Mouse (Mus musculus) embryonic facial prominence, embryonic 12.5 days (tissue): Measurements from ENCODE around the gene Dock6. TPM values are rescaled to one million over a fixed set of nuclear protein-coding genes. Genes with fewer than 3 reads are reported as not detected.

ENCODE experiments used
- ATAC-seq: fragments of 200-750 bp; cut with Nextera tagmentation; 2 replicates; pipeline ENCODE4 v1.8.0; 2017; ENCODE audit not compliant: insufficient number of reproducible peaks, insufficient read depth, low FRiP score, low TSS enrichment
- H3K27ac ChIP-seq: fragments of 300-500 bp; sonication (generic); 2 replicates; pipeline ENCODE4 v1.5.1; 2016; ENCODE audit warnings: mild to moderate bottlenecking
- H3K27me3 ChIP-seq: fragments of 300-500 bp; sonication (generic); 2 replicates; pipeline ENCODE4 v1.6.1; 2016; ENCODE audit warnings: mild to moderate bottlenecking, moderate library complexity
- H3K36me3 ChIP-seq: fragments of 300-500 bp; sonication (generic); 2 replicates; pipeline ENCODE4 v1.6.1; 2016; ENCODE audit warnings: mild to moderate bottlenecking
- H3K4me1 ChIP-seq: fragments of 300-500 bp; sonication (generic); 2 replicates; pipeline ENCODE4 v1.6.1; 2016
- H3K4me2 ChIP-seq: fragments of 300-500 bp; sonication (generic); replicated peaks from 2 replicates; pipeline ENCODE4 v1.6.1; 2016; ENCODE audit warnings: mild to moderate bottlenecking, moderate library complexity
- H3K4me3 ChIP-seq: fragments of 300-500 bp; sonication (generic); 2 replicates; pipeline ENCODE4 v1.5.1; 2016; ENCODE audit warnings: mild to moderate bottlenecking
- H3K9ac ChIP-seq: fragments of 300-500 bp; sonication (generic); 2 replicates; pipeline ENCODE4 v1.6.1; 2016; ENCODE audit warnings: mild to moderate bottlenecking, moderate library complexity
- H3K9me3 ChIP-seq: fragments of 300-500 bp; sonication (generic); 2 replicates; pipeline ENCODE4 v1.6.1; 2016; ENCODE audit warnings: mild to moderate bottlenecking, moderate library complexity
- WGBS: fragments of 180-500 bp; shearing (Covaris S2); methylation state at CpG from one replicate; pipeline ENCODE4 v1.1.7; 2016; 5-methylcytosine and 5-hydroxymethylcytosine counted together
- polyA plus RNA-seq: library from polyadenylated mRNA; unstranded; fragments of >200 nt; fragmentation: Nextera tagmentation; extraction: Ambion mirVana; gene quantifications from 2 replicates; pipeline ENCODE4 v1.2.1, GENCODE M21; 2016

Gene Dock6
- polyA plus RNA-seq, 1 experiment from 2014 or later = 30.8 TPM

DNA sequence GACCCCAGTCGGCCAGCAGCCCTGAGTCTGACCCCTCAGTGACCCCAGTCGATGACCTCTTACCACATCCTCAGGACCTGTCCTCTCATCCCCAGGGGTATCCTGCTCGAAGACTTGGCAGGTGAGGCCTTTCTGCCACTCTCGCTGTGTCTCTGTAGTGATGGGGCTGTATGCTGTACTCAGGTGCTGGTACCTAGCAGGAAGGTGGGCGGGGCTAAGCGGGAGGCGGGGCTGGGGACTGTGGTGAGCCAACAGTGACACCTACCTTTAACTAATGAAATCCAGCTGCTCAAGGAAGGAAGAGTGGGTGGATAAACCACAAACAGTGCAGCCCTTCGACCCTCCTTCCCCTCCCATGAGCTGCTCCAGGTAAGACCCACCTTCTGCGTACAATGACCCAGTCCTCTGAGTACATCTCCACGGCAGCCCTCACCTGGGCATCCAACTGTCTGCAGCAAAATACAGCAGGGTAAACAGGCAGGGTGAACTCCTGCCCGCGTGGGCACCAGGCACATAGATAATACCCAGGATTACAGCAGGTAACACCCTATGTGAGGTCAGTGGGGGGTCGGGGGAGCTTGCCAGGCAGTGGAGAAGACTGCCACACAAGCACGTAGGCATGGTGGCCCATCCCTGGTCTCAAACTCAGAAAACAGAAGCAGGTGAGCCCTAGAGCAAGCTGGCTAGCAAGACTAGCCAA is 6.9 kb downstream of the Dock6 start:
- no peak overlapping the region for H3K4me2 ChIP-seq
- H3K9ac ChIP-seq = 0 out of 2 replicates have a peak overlapping the region, but pooled peaks have one; percentile 24
- H3K4me3 ChIP-seq = no peak overlapping the region
- H3K27me3 ChIP-seq = no peaks in the 10 kb centered on the region
- H3K27ac ChIP-seq = no peak overlapping the region
- peaks cover 28% of the 10 kb centered on the region for H3K36me3 ChIP-seq
- WGBS = 39% methylated on average over 14 of the region's 14 CpGs
- no peak for ATAC-seq
- no peaks in the 10 kb centered on the region for H3K9me3 ChIP-seq
- H3K4me1 ChIP-seq = peaks cover 29% of the 10 kb centered on the region

DNA sequence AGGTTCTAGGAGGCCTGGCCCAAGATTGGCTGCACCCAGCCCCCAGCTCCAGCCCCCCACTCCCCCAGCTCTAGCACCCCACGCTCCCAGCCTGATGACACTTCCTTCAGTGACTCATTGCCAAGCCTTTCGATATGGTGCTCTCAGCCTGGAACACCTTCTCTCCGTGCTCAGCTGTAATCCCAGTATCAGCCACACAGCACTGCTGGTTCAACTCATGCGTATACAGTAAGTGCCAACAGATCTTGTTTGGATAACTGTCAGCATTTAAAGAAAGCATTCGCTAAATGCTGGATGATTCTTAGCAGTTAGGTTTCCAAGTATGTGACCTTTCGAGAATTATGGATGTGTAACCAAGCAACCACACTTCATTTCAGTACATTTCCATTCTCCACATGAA is 9.3 kb downstream of the Dock6 start:
- Histone ChIP-seq H3K9me3 (no peaks in the 10 kb centered on the region), H3K36me3 (peaks cover 42% of the 10 kb centered on the region), H3K27ac (no peak overlapping the region), H3K4me3 (no peak overlapping the region), H3K4me2 (no peak overlapping the region), H3K9ac (no peak overlapping the region), H3K4me1 (peaks cover 21% of the 10 kb centered on the region), H3K27me3 (no peaks in the 10 kb centered on the region)
- ATAC-seq = no peak
- 78% methylated on average over 6 of the region's 6 CpGs for WGBS

GRCm38 (mm10) chr9:21842391-21842790 is 10.0 kb downstream of the Dock6 start:
- H3K27me3 ChIP-seq = no peaks in the 10 kb centered on the region
- H3K9ac ChIP-seq = no peak overlapping the region
- no peak overlapping the region for H3K27ac ChIP-seq
- no peak overlapping the region for H3K4me3 ChIP-seq
- no peaks in the 10 kb centered on the region for H3K9me3 ChIP-seq
- H3K4me1 ChIP-seq = peaks cover 14% of the 10 kb centered on the region
- peaks cover 49% of the 10 kb centered on the region for H3K36me3 ChIP-seq
- no peak for ATAC-seq
- WGBS = 46% methylated on average over 5 of the region's 5 CpGs
- H3K4me2 ChIP-seq = no peak overlapping the region

DNA sequence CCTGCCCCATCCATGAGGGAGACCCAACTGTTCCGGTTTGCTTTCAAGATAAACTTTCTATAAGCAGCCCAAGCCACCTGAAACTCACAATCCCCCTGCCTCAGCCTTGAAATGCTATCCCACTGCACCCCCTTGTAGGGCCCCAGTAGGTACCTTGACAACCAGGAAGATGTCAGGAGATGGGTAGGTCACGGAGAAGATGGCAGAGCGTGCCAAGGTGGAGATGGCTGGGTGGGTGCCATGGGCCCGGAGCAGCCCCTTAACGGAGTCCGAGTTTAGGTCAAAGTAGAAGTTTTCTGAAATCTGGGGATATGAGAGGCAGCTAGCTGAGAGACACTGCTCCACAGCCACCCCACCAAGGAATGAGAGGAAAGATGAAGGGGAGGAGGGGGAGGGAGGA is 11.1 kb downstream of the Dock6 start:
- peaks cover 58% of the 10 kb centered on the region for H3K36me3 ChIP-seq
- H3K27ac ChIP-seq = no peak overlapping the region
- 91% methylated on average over 6 of the region's 6 CpGs for WGBS

DNA sequence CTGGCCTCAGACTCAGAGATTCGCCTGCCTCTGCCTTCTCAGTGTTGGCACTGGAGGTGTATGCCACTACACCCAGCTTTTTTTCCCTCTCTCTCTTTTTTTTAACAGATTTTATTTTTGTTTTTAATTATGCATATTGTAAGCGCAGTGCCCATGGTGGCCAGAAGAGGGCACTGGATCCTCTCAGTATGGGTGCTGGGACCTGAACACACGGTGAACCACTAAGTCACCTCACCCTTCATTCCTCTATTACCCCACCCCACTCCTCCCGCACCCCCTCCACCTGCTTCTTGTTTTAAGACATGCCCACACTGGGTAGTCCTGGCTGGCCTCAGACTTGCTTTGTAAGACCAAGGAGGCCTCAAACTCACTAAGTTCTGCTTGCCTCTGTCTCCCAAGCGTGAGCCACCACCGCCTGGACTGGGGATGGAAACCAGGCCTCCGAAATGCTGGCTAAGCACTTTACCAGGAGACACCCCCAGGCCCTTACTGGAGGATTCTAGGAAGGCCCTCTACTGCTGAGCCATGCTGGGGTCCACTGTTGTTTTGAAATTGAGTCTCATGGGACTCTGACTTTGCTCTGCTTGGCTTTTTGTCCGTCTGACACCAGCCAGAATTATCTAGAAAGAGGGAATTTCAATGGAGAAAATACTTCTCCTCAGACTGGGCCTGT is 12.2 kb downstream of the Dock6 start:
- ATAC-seq = no peak
- no peaks in the 10 kb centered on the region for H3K4me1 ChIP-seq
- H3K9ac ChIP-seq = no peak overlapping the region
- H3K36me3 ChIP-seq = peaks cover 59% of the 10 kb centered on the region
- H3K9me3 ChIP-seq = no peaks in the 10 kb centered on the region
- H3K27me3 ChIP-seq = no peaks in the 10 kb centered on the region
- no peak overlapping the region for H3K4me3 ChIP-seq
- H3K4me2 ChIP-seq = no peak overlapping the region
- no peak overlapping the region for H3K27ac ChIP-seq
- WGBS = 59% methylated on average over 8 of the region's 8 CpGs

More for the DNA sequence above, 11.1 kb downstream of the Dock6 start:
- H3K4me2 ChIP-seq = no peak overlapping the region
- H3K4me3 ChIP-seq = no peak overlapping the region
- H3K9me3 ChIP-seq = no peaks in the 10 kb centered on the region
- peaks cover 4% of the 10 kb centered on the region for H3K4me1 ChIP-seq
- no peaks in the 10 kb centered on the region for H3K27me3 ChIP-seq
- ATAC-seq = no peak
- H3K9ac ChIP-seq = no peak overlapping the region

GRCm38 (mm10) chr9:21837690-21838089 is 14.7 kb downstream of the Dock6 start:
- Histone ChIP-seq H3K9me3 (no peaks in the 10 kb centered on the region), H3K9ac (no peak overlapping the region), H3K36me3 (peaks cover 54% of the 10 kb centered on the region), H3K27ac (no peak overlapping the region), H3K27me3 (no peaks in the 10 kb centered on the region), H3K4me2 (no peak overlapping the region), H3K4me3 (no peak overlapping the region), H3K4me1 (no peaks in the 10 kb centered on the region)
- ATAC-seq = no peak
- WGBS = 88% methylated on average over 2 of the region's 2 CpGs

DNA sequence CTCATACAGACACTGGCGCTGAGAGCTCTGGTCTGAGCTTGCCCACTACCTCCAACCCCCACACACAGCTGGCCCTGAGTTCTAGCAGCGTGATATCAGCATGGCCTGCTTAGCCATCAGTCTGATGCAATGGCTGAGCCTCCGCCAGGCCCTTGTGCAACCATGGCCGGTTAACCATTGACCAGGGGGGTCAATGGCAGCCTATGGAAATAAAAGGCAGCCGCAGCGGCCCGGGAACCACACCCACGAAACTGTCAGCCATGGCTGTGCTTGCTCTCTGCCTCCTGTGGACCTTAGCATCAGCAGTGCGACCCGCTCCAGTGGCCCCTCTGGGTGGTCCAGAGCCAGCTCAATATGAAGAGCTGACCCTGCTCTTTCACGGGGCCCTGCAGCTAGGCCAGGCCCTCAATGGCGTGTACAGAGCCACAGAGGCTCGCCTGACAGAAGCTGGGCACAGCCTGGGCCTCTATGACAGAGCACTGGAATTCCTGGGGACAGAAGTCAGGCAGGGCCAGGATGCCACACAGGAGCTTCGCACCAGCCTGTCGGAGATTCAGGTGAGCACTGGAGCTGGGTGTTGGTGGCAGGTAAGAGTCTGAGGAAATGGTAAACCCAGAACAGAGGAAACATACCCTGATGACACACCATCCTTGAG is 17.1 kb downstream of the Dock6 start, which contains the start of gene Angptl8:
Gene Angptl8 (plus strand): TSS at position 253 of the 655 bp plus-strand sequence.
- WGBS = 83% methylated on average over 15 of the region's 15 CpGs
- Histone ChIP-seq H3K4me1 (no peaks in the 10 kb centered on the region), H3K9ac (no peak within 1 kb of the TSS), H3K27me3 (no peaks in the 10 kb centered on the region), H3K4me2 (no peak within 1 kb of the TSS), H3K36me3 (peaks cover 66% of the 10 kb centered on the region), H3K4me3 (no peak within 1 kb of the TSS), H3K27ac (no peak within 1 kb of the TSS), H3K9me3 (no peaks in the 10 kb centered on the region)
- no peak for ATAC-seq

DNA sequence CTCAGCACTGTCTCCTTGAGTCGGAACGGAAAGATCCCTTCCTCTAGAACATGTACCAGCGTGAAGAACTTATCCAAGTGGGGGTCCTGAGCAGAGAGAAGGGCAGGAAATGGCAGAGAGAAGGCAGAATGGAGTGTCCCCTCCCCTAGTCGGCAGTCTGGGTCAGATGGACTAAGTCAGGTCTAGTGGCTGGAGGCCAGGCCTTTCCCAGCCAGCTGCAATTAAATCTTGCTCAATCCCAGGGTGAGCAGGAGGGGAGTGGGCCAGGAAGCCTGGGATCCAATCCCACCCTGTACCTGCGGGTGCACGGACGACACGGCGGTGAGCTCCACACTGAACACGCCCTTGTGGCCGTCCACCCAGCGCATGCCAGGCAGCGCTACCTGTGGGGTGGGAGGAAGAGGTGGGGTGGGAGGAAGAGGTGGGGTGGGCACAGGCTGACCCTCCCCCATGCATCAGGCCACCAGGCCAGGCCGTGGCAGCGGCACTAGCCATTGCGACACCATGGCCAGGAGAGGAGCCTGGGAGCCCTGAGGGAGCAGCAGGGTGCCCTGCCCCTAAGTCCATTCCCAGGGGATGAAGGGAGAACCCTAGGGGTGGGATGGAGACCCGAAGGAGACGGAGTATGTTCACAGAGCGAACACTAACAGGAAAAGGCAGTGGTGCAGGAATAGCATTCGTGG is 20.7 kb downstream of the Dock6 start:
- Histone ChIP-seq H3K4me3 (no peak overlapping the region), H3K36me3 (peaks cover 52% of the 10 kb centered on the region), H3K9ac (no peak overlapping the region), H3K4me1 (no peaks in the 10 kb centered on the region), H3K27me3 (no peaks in the 10 kb centered on the region), H3K9me3 (no peaks in the 10 kb centered on the region), H3K4me2 (no peak overlapping the region), H3K27ac (no peak overlapping the region)
- WGBS = 93% methylated on average over 20 of the region's 20 CpGs
- ATAC-seq = no peak

DNA sequence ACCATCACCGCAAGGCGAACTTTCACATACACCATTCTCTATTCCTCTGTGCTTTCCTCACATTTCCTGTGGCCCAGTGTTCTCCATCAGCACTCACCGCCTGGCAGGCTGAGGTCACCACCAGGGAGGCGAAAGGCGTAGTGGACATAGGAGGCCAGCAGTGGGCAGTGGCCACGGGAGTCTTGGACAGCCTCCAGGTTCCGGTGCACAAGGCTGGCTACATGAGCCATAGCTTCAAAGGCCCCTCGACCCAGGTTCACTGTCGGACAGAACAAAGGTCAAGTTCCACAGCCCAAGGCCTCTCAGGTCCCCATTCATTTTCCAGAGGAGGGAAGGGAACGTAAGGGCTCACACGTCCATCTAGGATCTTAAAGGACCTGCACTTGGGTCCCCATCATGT is 21.5 kb downstream of the Dock6 start:
- no peak overlapping the region for H3K27ac ChIP-seq
- no peak overlapping the region for H3K9ac ChIP-seq
- no peak overlapping the region for H3K4me3 ChIP-seq
- no peaks in the 10 kb centered on the region for H3K9me3 ChIP-seq
- peaks cover 50% of the 10 kb centered on the region for H3K36me3 ChIP-seq
- ATAC-seq = no peak
- H3K27me3 ChIP-seq = no peaks in the 10 kb centered on the region
- no peak overlapping the region for H3K4me2 ChIP-seq
- WGBS = 81% methylated on average over 11 of the region's 11 CpGs
- no peaks in the 10 kb centered on the region for H3K4me1 ChIP-seq

GRCm38 (mm10) chr9:21830461-21830850 is 22.0 kb downstream of the Dock6 start:
- WGBS = 76% methylated on average over 5 of the region's 5 CpGs
- Histone ChIP-seq H3K9ac (no peak overlapping the region), H3K4me2 (no peak overlapping the region), H3K4me3 (no peak overlapping the region), H3K9me3 (no peaks in the 10 kb centered on the region), H3K27ac (no peak overlapping the region), H3K4me1 (no peaks in the 10 kb centered on the region), H3K27me3 (no peaks in the 10 kb centered on the region), H3K36me3 (peaks cover 45% of the 10 kb centered on the region)
- ATAC-seq = no peak

- H3K9ac ChIP-seq = no peak overlapping the region
- H3K27me3 ChIP-seq = no peaks in the 10 kb centered on the region
- no peak overlapping the region for H3K27ac ChIP-seq
- no peaks in the 10 kb centered on the region for H3K9me3 ChIP-seq
- no peak for ATAC-seq
- no peak overlapping the region for H3K4me3 ChIP-seq
- peaks cover 40% of the 10 kb centered on the region for H3K36me3 ChIP-seq
- WGBS = 87% methylated on average over 14 of the region's 14 CpGs
- H3K4me1 ChIP-seq = no peaks in the 10 kb centered on the region
- no peak overlapping the region for H3K4me2 ChIP-seq
These were observed 22.5 kb downstream of the Dock6 start for GRCm38 (mm10) chr9:21829834-21830460.
